Mouse (Mus musculus) heart, adult 2 months (tissue): ENCODE measurements around the gene Dram1.

Experiments
- CTCF ChIP-seq: fragments of 200-600 bp; IDR thresholded peaks from 2 replicates; pipeline ENCODE4 v1.8.1; 2022; ENCODE audit warnings: antibody characterized with exemption, mild to moderate bottlenecking, moderate library complexity
- EP300 ChIP-seq: fragments of 200-500 bp; IDR thresholded peaks from 2 replicates; pipeline ENCODE4 v1.6.1; 2011; ENCODE audit warnings: low read depth, low read length, control low read depth; ENCODE audit not compliant: insufficient read depth
- POLR2A ChIP-seq: fragments of 200-500 bp; IDR thresholded peaks from 2 replicates; pipeline ENCODE4 v1.6.1; 2011; ENCODE audit warnings: mild to moderate bottlenecking, low read depth, low read length, control low read depth; ENCODE audit not compliant: insufficient read depth

- 0 out of 2 replicates have a peak, but pooled peaks have one; percentile 25 for TF ChIP-seq POLR2A
- TF ChIP-seq EP300, result peak; percentile 56; the same call in 1 of the 2 replicates
- TF ChIP-seq CTCF, result no peak
Measured at GRCm38 (mm10) chr10:88380002-88380401, 1.1 kb upstream of the Dram1 start.
